Mouse (Mus musculus) midbrain, embryonic 13.5 days (tissue): Measurements from ENCODE around the gene Col1a1. TPM values are rescaled to one million over a fixed set of nuclear protein-coding genes. Genes with fewer than 3 reads are reported as not detected.

ENCODE experiments used
- ATAC-seq: fragments of 200-750 bp; cut with Nextera tagmentation; 2 replicates; pipeline ENCODE4 v1.8.0; 2017; ENCODE audit warnings: mild to moderate bottlenecking, moderate TSS enrichment, moderate library complexity
- H3K27ac ChIP-seq: fragments of 300-500 bp; sonication (generic); 2 replicates; pipeline ENCODE4 v1.5.1; 2015; ENCODE audit warnings: inconsistent platforms, mild to moderate bottlenecking, moderate library complexity
- H3K27me3 ChIP-seq: fragments of 300-500 bp; sonication (generic); 2 replicates; pipeline ENCODE4 v1.6.1; 2015; ENCODE audit warnings: mild to moderate bottlenecking, inconsistent platforms
- H3K36me3 ChIP-seq: fragments of 300-500 bp; sonication (generic); 2 replicates; pipeline ENCODE4 v1.6.1; 2015; ENCODE audit warnings: mild to moderate bottlenecking, inconsistent platforms
- H3K4me1 ChIP-seq: fragments of 300-500 bp; sonication (generic); replicated peaks from 2 replicates; pipeline ENCODE4 v1.6.1; 2015; ENCODE audit warnings: inconsistent platforms
- H3K4me2 ChIP-seq: fragments of 300-500 bp; sonication (generic); replicated peaks from 2 replicates; pipeline ENCODE4 v1.6.1; 2015; ENCODE audit warnings: moderate library complexity, mild to moderate bottlenecking, inconsistent platforms
- H3K4me3 ChIP-seq: fragments of 300-500 bp; sonication (generic); replicated peaks from 2 replicates; pipeline ENCODE4 v1.5.1; 2015; ENCODE audit warnings: mild to moderate bottlenecking, inconsistent platforms
- H3K9ac ChIP-seq: fragments of 300-500 bp; sonication (generic); replicated peaks from 2 replicates; pipeline ENCODE4 v1.6.1; 2015; ENCODE audit warnings: mild to moderate bottlenecking, inconsistent platforms
- H3K9me3 ChIP-seq: fragments of 300-500 bp; sonication (generic); 2 replicates; pipeline ENCODE4 v1.6.1; 2016; ENCODE audit warnings: mild to moderate bottlenecking, inconsistent platforms
- WGBS: fragments of 180-500 bp; shearing (Covaris S2); methylation state at CpG from one replicate; pipeline ENCODE4 v1.1.7; 2015; 5-methylcytosine and 5-hydroxymethylcytosine counted together
- polyA plus RNA-seq: library from polyadenylated mRNA; unstranded; fragments of >200 nt; fragmentation: Nextera tagmentation; extraction: Ambion mirVana; gene quantifications from 2 replicates; pipeline ENCODE4 v1.2.1, GENCODE M21; 2015

Gene Col1a1
- polyA plus RNA-seq, 1 experiment from 2014 or later: 68.9 TPM

- Histone ChIP-seq H3K9ac (peak overlapping the region; percentile 98), H3K4me3 (peak overlapping the region; percentile 87), H3K27me3 (no peaks in the 10 kb centered on the region), H3K9me3 (no peaks in the 10 kb centered on the region), H3K36me3 (peaks cover 34% of the 10 kb centered on the region), H3K4me2 (peak overlapping the region; percentile 99), H3K27ac (peak overlapping the region; percentile 21; the same call in 1 of the 2 replicates), H3K4me1 (peaks cover 78% of the 10 kb centered on the region)
- no peak for ATAC-seq
- WGBS: 1% methylated on average over 22 of the region's 22 CpGs
These were observed 57.0 kb downstream of the Col1a1 start for GRCm38 (mm10) chr11:94992754-94993606.

GRCm38 (mm10) chr11:94994208-94994814 is 58.3 kb downstream of the Col1a1 start:
- WGBS: 52% methylated on average over 10 of the region's 10 CpGs
- H3K9ac ChIP-seq: peak overlapping the region; percentile 98

DNA sequence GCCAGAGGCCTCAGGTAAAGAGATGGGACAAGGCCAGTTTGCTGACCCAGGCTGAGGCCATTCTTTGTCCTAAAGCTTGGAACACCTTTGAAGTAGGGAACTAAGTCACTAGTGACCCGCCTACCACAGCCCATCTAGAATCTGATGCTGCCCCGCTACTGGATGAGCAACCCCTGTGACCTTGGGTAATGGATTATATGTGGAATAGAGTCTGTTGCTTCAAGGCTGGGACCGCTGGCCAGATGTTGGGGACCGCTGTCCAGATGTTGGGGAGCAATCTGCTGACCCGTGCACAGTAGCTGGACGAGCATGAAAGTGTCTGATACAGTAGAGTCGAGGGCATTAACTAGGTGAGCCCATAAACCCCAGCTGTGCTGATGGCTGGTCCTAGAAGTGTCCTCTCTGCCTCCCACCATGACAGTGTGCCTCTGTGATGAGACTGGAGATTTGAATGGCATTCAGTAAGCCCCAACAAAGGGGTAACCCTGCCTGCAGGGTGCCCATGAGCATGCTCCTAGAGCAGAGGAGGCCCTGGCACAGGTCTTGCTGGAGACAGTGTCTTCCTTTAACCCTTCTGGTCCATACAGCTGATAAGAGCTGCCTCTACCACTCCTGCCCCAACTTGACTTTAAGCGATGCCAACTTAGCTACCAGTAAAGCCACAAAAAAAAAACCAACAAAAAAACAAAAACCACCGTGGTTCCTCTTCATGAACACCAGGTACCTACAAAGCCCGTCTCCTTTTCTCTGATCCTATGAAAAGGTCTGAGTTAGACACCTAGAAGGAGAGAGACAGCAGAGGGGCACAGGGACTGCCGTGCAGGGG is 59.1 kb downstream of the Col1a1 start:
- H3K4me1 ChIP-seq: peaks cover 79% of the 10 kb centered on the region
- H3K9ac ChIP-seq: peak overlapping the region; percentile 98
- no peaks in the 10 kb centered on the region for H3K9me3 ChIP-seq
- H3K27ac ChIP-seq: no peak overlapping the region
- H3K27me3 ChIP-seq: no peaks in the 10 kb centered on the region
- no peak for ATAC-seq
- 90% methylated on average over 11 of the region's 11 CpGs for WGBS
- peak overlapping the region; percentile 87 for H3K4me3 ChIP-seq
- peak overlapping the region; percentile 99 for H3K4me2 ChIP-seq
- H3K36me3 ChIP-seq: peaks cover 56% of the 10 kb centered on the region

More at GRCm38 (mm10) chr11:94994208-94994814, 58.3 kb downstream of the Col1a1 start:
- no peaks in the 10 kb centered on the region for H3K27me3 ChIP-seq
- no peaks in the 10 kb centered on the region for H3K9me3 ChIP-seq
- H3K4me1 ChIP-seq: peaks cover 79% of the 10 kb centered on the region
- peak overlapping the region; percentile 99 for H3K4me2 ChIP-seq
- peaks cover 47% of the 10 kb centered on the region for H3K36me3 ChIP-seq
- peak overlapping the region; percentile 87 for H3K4me3 ChIP-seq
- no peak for ATAC-seq
- H3K27ac ChIP-seq: no peak overlapping the region; the same call in 1 of the 2 replicates

DNA sequence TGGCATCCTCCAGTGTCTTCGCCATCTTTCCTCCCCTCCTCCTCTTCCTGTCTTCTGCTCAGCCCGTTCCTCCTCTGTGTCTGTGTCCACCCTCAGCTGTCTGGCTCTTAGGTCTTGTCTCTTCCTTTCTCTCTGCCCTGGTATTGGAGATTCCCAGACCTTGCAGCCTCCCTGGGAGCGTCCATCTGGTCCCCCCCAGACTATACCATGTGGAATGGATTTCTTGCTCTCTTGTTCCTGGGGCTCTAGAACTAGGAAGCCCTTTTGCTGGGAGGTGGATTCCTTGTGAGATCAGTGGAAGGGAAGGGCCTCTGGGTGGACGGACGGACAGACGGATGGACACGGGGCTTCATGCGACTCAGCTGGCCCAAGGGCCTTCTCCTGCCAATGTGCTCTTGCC is 60.1 kb downstream of the Col1a1 start:
- peak overlapping the region; percentile 87; the same call in 1 of the 2 replicates for H3K4me3 ChIP-seq
- no peaks in the 10 kb centered on the region for H3K9me3 ChIP-seq
- no peak for ATAC-seq
- H3K4me1 ChIP-seq: peaks cover 83% of the 10 kb centered on the region
- peak overlapping the region; percentile 98; the same call in 1 of the 2 replicates for H3K9ac ChIP-seq
- peaks cover 62% of the 10 kb centered on the region for H3K36me3 ChIP-seq
- no peaks in the 10 kb centered on the region for H3K27me3 ChIP-seq
- H3K4me2 ChIP-seq: peak overlapping the region; percentile 99
- H3K27ac ChIP-seq: no peak overlapping the region
- WGBS: 91% methylated on average over 8 of the region's 8 CpGs

- Histone ChIP-seq H3K4me1 (peaks cover 88% of the 10 kb centered on the region), H3K9me3 (no peaks in the 10 kb centered on the region), H3K27ac (no peak overlapping the region), H3K27me3 (no peaks in the 10 kb centered on the region), H3K4me3 (no peak overlapping the region), H3K4me2 (no peak overlapping the region), H3K36me3 (peaks cover 70% of the 10 kb centered on the region), H3K9ac (no peak overlapping the region)
- WGBS: 91% methylated on average over 6 of the region's 6 CpGs
- ATAC-seq: no peak
These were observed 61.0 kb downstream of the Col1a1 start for GRCm38 (mm10) chr11:94996984-94997383.

DNA sequence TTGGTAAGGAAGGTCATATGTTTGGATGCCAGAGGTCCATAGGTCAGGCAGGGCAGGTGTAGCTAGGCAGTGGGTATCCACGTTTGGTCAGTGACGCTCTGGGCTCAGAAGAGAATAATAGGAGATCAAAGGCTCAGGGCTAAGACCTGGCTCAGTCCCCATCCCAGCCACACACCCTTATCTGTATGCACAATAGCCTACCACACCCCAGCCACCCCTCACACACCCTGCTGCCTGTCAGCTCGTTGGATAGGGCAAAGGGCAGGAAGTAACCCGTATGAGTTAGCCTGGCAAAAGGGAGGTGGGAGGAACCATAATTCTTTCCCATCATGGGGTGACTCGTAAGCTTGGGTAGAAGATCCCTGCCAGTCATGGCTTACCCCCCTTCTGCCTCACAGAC is 61.6 kb downstream of the Col1a1 start:
- H3K27me3 ChIP-seq: no peaks in the 10 kb centered on the region
- H3K4me2 ChIP-seq: no peak overlapping the region
- 75% methylated on average over 5 of the region's 5 CpGs for WGBS
- H3K27ac ChIP-seq: 0 out of 2 replicates have a peak overlapping the region, but pooled peaks have one; percentile 19
- H3K4me1 ChIP-seq: peaks cover 82% of the 10 kb centered on the region
- ATAC-seq: no peak
- H3K36me3 ChIP-seq: peaks cover 76% of the 10 kb centered on the region
- H3K4me3 ChIP-seq: no peak overlapping the region
- 0 out of 2 replicates have a peak overlapping the region, but pooled peaks have one; percentile 39 for H3K9ac ChIP-seq
- H3K9me3 ChIP-seq: no peaks in the 10 kb centered on the region

GRCm38 (mm10) chr11:94998041-94998531 is 62.1 kb downstream of the Col1a1 start:
- peaks cover 81% of the 10 kb centered on the region for H3K36me3 ChIP-seq
- ATAC-seq: no peak
- 0 out of 2 replicates have a peak overlapping the region, but pooled peaks have one; percentile 19 for H3K27ac ChIP-seq
- no peaks in the 10 kb centered on the region for H3K9me3 ChIP-seq
- WGBS: 80% methylated on average over 16 of the region's 16 CpGs
- peaks cover 77% of the 10 kb centered on the region for H3K4me1 ChIP-seq
- H3K27me3 ChIP-seq: no peaks in the 10 kb centered on the region
- H3K4me2 ChIP-seq: no peak overlapping the region
- no peak overlapping the region; the same call in 1 of the 2 replicates for H3K9ac ChIP-seq
- no peak overlapping the region for H3K4me3 ChIP-seq

DNA sequence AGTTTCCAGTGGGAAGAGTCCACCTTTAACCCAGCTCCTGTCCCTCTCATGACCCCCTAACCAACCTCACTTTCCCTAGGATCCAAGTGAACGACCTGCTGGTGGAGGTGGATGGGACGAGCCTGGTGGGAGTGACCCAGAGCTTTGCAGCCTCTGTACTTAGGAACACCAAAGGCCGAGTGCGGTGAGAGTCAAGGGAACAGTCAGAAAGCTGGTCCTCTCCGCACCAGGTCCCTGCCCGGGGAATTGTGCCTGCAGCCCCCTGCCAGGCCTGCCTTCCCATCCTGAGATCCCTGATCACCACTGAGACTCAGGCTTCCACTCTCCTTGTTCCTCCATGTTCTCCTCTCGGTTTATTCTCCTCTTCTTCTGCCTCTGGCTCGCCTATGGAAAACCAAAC is 64.1 kb downstream of the Col1a1 start:
- H3K4me2 ChIP-seq: no peak overlapping the region
- peak overlapping the region; percentile 54 for H3K9ac ChIP-seq
- peaks cover 94% of the 10 kb centered on the region for H3K36me3 ChIP-seq
- peaks cover 66% of the 10 kb centered on the region for H3K4me1 ChIP-seq
- H3K27ac ChIP-seq: peak overlapping the region; percentile 87
- no peaks in the 10 kb centered on the region for H3K27me3 ChIP-seq
- no peaks in the 10 kb centered on the region for H3K9me3 ChIP-seq
- ATAC-seq: no peak
- WGBS: 79% methylated on average over 8 of the region's 8 CpGs
- H3K4me3 ChIP-seq: no peak overlapping the region

DNA sequence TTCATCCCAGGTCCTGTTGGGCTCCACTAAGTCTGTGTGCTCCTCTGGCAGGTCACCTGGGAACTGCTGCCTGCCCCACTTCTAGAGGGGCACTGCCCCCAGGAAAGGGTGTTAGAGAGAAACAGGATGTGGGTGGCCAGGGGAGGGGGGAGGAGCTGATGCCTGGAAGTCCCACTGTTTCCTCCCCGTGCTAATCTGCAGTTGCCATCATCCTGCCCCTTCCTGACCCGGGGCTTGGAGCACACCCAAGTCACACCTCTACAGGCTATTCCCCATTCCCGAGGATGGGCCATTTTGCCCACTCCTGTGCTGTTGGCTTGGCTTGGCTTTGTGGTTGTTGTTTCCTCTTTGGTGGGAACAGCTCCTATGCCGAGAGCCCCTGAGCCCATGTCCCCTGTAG is 64.5 kb downstream of the Col1a1 start:
- no peaks in the 10 kb centered on the region for H3K9me3 ChIP-seq
- H3K4me3 ChIP-seq: no peak overlapping the region
- WGBS: 51% methylated on average over 4 of the region's 4 CpGs
- H3K27me3 ChIP-seq: no peaks in the 10 kb centered on the region
- H3K9ac ChIP-seq: peak overlapping the region; percentile 54
- H3K4me1 ChIP-seq: peaks cover 64% of the 10 kb centered on the region
- peaks cover 95% of the 10 kb centered on the region for H3K36me3 ChIP-seq
- ATAC-seq: no peak; the same call in 1 of the 2 replicates
- peak overlapping the region; percentile 87 for H3K27ac ChIP-seq
- H3K4me2 ChIP-seq: peak overlapping the region; percentile 22; the same call in 1 of the 2 replicates

- WGBS: 2% methylated on average over 8 of the region's 8 CpGs
- H3K27me3 ChIP-seq: no peaks in the 10 kb centered on the region
- peaks cover 64% of the 10 kb centered on the region for H3K4me1 ChIP-seq
- H3K4me3 ChIP-seq: no peak overlapping the region
- peak; percentile 74 for ATAC-seq
- H3K36me3 ChIP-seq: peaks cover 92% of the 10 kb centered on the region
- no peak overlapping the region for H3K9ac ChIP-seq
- H3K27ac ChIP-seq: peak overlapping the region; percentile 87
- no peaks in the 10 kb centered on the region for H3K9me3 ChIP-seq
- peak overlapping the region; percentile 22 for H3K4me2 ChIP-seq
These were observed 65.0 kb downstream of the Col1a1 start for GRCm38 (mm10) chr11:95001058-95001457.

DNA sequence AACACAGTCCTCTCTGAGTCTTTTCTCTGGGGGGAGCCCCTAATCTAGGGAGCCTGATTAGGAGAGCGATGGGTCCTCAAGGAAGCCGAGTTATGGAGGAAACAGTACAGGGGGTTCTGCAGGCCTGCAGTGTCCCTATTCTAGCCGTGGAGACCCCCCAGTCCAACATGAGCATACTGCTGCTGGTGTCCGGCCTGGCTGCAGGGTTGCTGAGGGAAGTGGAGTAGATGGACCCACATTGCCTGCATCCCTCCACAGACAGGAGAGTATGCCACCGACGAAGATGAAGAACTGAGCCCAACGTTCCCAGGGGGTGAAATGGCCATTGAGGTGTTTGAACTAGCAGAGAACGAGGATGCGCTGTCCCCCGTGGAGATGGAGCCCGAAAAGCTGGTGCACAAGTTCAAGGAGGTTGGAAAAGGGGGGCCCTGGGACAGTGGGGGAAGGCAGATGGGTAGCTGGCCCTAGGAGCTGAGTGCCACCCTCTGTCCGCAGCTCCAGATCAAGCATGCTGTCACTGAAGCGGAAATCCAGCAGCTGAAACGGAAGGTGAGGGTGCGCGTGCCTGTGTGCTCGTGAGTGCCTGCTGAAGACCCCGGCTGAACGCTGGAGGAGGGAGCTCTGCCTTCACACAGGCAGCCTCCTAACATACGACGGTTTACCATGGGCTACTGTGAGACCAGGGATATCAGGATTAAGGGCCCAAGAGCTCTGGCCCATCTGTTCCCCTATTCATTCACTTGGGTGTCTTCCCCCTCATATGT is 65.7 kb downstream of the Col1a1 start:
- 88% methylated on average over 21 of the region's 21 CpGs for WGBS
- peaks cover 63% of the 10 kb centered on the region for H3K4me1 ChIP-seq
- H3K9me3 ChIP-seq: no peaks in the 10 kb centered on the region
- no peaks in the 10 kb centered on the region for H3K27me3 ChIP-seq
- H3K4me3 ChIP-seq: no peak overlapping the region
- no peak overlapping the region for H3K4me2 ChIP-seq
- ATAC-seq: no peak
- H3K27ac ChIP-seq: no peak overlapping the region
- no peak overlapping the region for H3K9ac ChIP-seq
- H3K36me3 ChIP-seq: peaks cover 85% of the 10 kb centered on the region
